Comparison of ENCODE assay signal across 10 mouse cellular contexts in genomic region chr10:95043978-95044377, GRCm38 (mm10).
DNase-seq lines count a peak whose midpoint lies in the region; ATAC-seq and TF ChIP-seq lines count a peak whose summit lies in the region.
"Had no signal": no experiment of that assay in that cellular context is flagged by ENCODE, and none has a peak within 500 bp of the region (broad histone marks: within the 10 kb centered on the region; RNA-seq: fewer than 3 reads in every experiment).

No protein-coding gene starts in this region.

- H3K36me3 ChIP-seq in forebrain, embryonic 16.5 days (ENCODE audit: control insufficient read depth, insufficient read depth), result no peaks in the 10 kb centered on the region
- H3K36me3 ChIP-seq: neural tube, embryonic 13.5 days had no signal

- no peaks in the 10 kb centered on the region for H3K9me3 ChIP-seq in forebrain, embryonic 16.5 days (ENCODE audit: control insufficient read depth, low read length)
- H3K9me3 ChIP-seq: neural tube, embryonic 13.5 days had no signal

- TF ChIP-seq CTCF in left cerebral cortex, adult 2 months (IDR thresholded peaks at IDR 0.05), result no peak

- intact Hi-C loops in left cerebral cortex, adult 2 months (cut with DNase I), result no loop called here

- no peak overlapping the region for H3K4me2 ChIP-seq in forebrain, embryonic 16.5 days (ENCODE audit: low read length)
- H3K4me2 ChIP-seq: neural tube, embryonic 13.5 days had no signal

- H3K27me3 ChIP-seq in forebrain, embryonic 16.5 days (replicated peaks; ENCODE audit: control insufficient read depth, insufficient read depth, low read length), result no peaks in the 10 kb centered on the region
- H3K27me3 ChIP-seq: neural tube, embryonic 13.5 days had no signal

- H3K9ac ChIP-seq in forebrain, embryonic 16.5 days (replicated peaks; ENCODE audit: low read depth, low read length), result no peak overlapping the region
- H3K9ac ChIP-seq: liver, postnatal 0 days; neural tube, embryonic 13.5 days had no signal

- H3K4me1 ChIP-seq in forebrain, embryonic 16.5 days (replicated peaks; ENCODE audit: control insufficient read depth, insufficient read depth, low read length), result peaks cover 23% of the 10 kb centered on the region

- ATAC-seq in forebrain, embryonic 16.5 days, result peak; percentile 27; the same call in 1 of the 2 replicates
- ATAC-seq: liver, postnatal 0 days had no signal

- peak overlapping the region; percentile 32; the same call in 1 of the 2 replicates for H3K27ac ChIP-seq in left cerebral cortex, adult 2 months
- H3K27ac ChIP-seq in forebrain, embryonic 16.5 days (ENCODE audit: low read length), result no peak overlapping the region

- no peak overlapping the region for H3K4me3 ChIP-seq in left cerebral cortex, adult 2 months
- no peak overlapping the region for H3K4me3 ChIP-seq in forebrain, embryonic 16.5 days (replicated peaks; ENCODE audit: low read length)
- H3K4me3 ChIP-seq: neural tube, embryonic 13.5 days had no signal

- DNase-seq in left cerebral cortex, adult 2 months (ENCODE audit: extremely low spot score in 1 of 2, low spot score in 2 of 2), result peak; percentile 24 to 33
- no peak for DNase-seq in left cerebral cortex, adult 11 months (ENCODE audit: low spot score)
- DNase-seq in kidney, postnatal 36 days, result peak; percentile 24 to 39
- peak; percentile 33 to 66 for DNase-seq in right cerebral cortex, postnatal 10 days (ENCODE audit: low spot score in 2 of 2)
- DNase-seq in heart, adult 18-20 months, result no peak
- DNase-seq in layer of hippocampus, adult 8-10 months (ENCODE audit: low spot score in 2 of 2), result no peak
- DNase-seq: adrenal gland, postnatal 10 days; liver, postnatal 0 days had no signal

- 34% methylated on average over 7 of the region's 7 CpGs for WGBS in forebrain, embryonic 16.5 days

Comparison
In these comparisons a context has a peak if more than half of its experiments do, and no peak if none do; other contexts are left out.
1. DNase-seq: peak in left cerebral cortex, adult 2 months (2 of 2), kidney, postnatal 36 days (2 of 2) and right cerebral cortex, postnatal 10 days (2 of 2); none in left cerebral cortex, adult 11 months (single experiment), heart, adult 18-20 months (0 of 2) and layer of hippocampus, adult 8-10 months (0 of 2).